Mouse (Mus musculus): ENCODE measurements around the gene Dag1.

GRCm38 (mm10) chr9:108260526-108260925, 3.2 kb downstream of the Dag1 start:
- TF ChIP-seq HCFC1 (IDR thresholded peaks at IDR 0.05; ENCODE audit: borderline replicate concordance, insufficient read depth, low read length), result no peak
- no peak for TF ChIP-seq CHD2 (IDR thresholded peaks at IDR 0.05; ENCODE audit: low read depth, low read length)
- TF ChIP-seq ZNF384 (IDR thresholded peaks at IDR 0.05; ENCODE audit: low read depth, low read length), result no peak
- TF ChIP-seq ZC3H11A (IDR thresholded peaks at IDR 0.05; ENCODE audit: borderline replicate concordance, low read depth, low read length), result no peak
- no peak for TF ChIP-seq MAFK (IDR thresholded peaks at IDR 0.05; ENCODE audit: insufficient read depth, low read depth, low read length)

Measured in ES-E14 (cell line).